Mouse (Mus musculus): ENCODE data around the gene Fgf15.

Gene Fgf15

GRCm38 (mm10) chr7:144931778-144932177, 35.4 kb downstream of the Fgf15 start:
- no peak for DNase-seq (ENCODE audit: low spot score)

GRCm38 (mm10) chr7:144932389-144932937, 36.1 kb downstream of the Fgf15 start:
- no peak for DNase-seq (ENCODE audit: low spot score)

GRCm38 (mm10) chr7:144933336-144933735, 37.0 kb downstream of the Fgf15 start:
- no peak for DNase-seq (ENCODE audit: low spot score)

DNA sequence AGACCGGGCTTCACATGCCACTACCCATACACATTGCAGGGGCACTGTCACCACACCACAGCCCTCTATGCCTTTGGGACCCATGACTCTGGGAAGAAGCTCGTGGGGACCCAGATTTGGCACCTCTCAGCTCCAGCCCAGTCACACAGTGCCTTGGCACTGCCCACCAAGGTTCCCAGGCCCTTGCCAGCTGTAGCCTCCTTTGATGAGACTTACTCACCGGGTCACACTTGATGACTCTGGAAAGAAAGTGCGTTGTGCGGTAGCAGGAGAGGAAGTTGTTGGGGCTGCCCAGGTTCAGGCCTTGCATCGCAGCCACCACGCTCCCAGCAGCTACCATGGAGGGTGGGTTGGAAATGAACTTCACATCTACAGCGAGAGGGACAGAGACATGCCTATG, 37.5 kb downstream of the Fgf15 start:
- no peak for DNase-seq (ENCODE audit: low spot score)

- DNase-seq (ENCODE audit: low spot score) = no peak
Observed at GRCm38 (mm10) chr7:144934901-144935300, 38.6 kb downstream of the Fgf15 start.

- DNase-seq (ENCODE audit: low spot score) = peak; percentile 27
Observed at GRCm38 (mm10) chr7:144935563-144935962, 39.2 kb downstream of the Fgf15 start.

DNA sequence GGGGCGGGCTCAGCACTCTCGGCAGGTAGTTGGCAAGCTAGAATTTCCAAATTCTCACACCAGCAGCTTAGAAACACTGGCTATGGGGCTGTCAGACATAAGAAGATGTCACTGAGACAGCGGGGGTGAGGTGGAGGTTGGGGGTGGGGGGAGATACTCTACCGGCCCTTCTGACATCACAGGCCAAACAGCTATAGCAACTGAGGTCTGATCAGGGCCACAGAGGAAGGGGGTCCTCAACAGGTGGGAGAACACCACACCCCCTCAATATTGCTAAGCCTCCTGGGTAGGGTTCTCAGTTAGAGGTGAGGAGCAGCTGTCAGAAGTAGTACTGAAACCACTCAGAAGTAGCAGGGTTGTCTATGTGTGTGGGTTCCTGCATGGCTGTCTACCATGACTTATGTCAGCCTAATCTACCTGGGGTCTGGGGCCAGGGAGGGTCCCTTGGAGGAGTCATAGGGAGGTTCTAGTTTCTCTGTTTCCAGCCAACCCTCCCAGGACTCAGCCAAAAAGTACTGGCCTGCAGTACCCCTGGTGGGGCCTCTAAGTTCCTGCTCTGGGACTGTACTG, 40.1 kb downstream of the Fgf15 start:
- no peak for DNase-seq (ENCODE audit: low spot score)

GRCm38 (mm10) chr7:144937490-144937889, 41.2 kb downstream of the Fgf15 start:
- DNase-seq (ENCODE audit: low spot score) = peak; percentile 77

DNA sequence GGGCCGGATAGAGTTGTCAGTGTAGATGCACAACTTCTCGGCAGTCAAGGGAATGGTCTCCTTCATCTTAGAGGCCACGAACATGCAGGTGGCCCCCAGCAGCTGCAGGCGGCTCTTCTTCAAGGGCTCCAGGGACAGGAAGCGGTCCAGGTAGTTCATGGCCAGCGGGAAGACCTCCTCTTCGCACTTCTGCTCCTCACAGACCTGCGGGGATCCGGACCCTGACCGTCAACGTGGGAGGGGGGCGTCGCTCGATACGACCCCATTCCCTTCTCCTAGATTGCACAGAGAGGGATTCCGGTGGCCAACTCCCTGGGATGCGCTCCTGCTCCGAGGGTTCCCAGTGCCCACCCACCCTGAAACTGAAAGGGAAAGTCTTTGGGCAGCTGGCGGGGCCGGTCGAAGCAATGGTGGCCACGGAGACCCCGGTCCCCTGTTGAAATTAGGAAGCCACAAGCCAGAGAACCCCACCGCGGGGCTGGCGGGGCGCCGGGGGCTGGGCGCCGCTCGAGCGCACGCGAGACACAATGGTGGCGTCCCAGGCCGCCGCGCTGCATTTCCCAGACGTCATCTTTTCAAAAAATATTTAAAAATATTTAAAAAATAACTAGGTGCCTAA, 41.7 kb downstream of the Fgf15 start:
- DNase-seq (ENCODE audit: low spot score) = no peak

GRCm38 (mm10) chr7:144938661-144939343, 42.5 kb downstream of the Fgf15 start:
- no peak for DNase-seq (ENCODE audit: low spot score)

- peak; percentile 28 for DNase-seq (ENCODE audit: low spot score)
Observed at GRCm38 (mm10) chr7:144939344-144940002, 43.1 kb downstream of the Fgf15 start, which contains the start of gene Ccnd1. Ccnd1 (minus strand) TSS chr7:144939925.

DNA sequence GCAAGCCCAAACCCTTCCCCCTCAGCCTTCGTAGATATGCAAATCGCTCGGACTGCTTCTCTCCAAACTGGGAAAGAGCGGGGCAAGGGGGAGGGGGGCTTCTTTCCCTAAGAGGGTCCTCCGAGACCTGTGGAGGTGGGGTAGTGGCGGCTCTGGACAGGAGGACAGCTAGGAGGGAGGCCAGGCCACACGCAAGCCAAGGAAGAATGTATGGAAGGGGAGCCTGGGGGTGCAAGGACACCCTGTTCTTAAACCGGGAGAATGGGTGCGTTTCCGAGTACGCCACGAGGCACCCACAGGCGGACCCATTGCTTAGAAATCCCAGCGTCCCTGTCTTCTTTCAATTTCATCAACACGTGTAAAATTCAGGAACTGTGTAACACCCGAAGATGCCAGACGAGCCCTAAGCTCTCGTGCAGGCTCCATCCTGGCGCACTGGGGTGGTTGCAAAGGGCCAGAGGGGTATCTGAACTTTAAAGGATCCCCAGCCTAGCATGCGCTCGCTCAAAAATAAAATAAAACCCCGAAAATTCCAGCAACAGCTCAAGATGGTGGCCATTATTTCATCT, 43.8 kb downstream of the Fgf15 start:
- DNase-seq (ENCODE audit: low spot score) = no peak

GRCm38 (mm10) chr7:144940585-144940984, 44.3 kb downstream of the Fgf15 start:
- no peak for DNase-seq (ENCODE audit: low spot score)

DNA sequence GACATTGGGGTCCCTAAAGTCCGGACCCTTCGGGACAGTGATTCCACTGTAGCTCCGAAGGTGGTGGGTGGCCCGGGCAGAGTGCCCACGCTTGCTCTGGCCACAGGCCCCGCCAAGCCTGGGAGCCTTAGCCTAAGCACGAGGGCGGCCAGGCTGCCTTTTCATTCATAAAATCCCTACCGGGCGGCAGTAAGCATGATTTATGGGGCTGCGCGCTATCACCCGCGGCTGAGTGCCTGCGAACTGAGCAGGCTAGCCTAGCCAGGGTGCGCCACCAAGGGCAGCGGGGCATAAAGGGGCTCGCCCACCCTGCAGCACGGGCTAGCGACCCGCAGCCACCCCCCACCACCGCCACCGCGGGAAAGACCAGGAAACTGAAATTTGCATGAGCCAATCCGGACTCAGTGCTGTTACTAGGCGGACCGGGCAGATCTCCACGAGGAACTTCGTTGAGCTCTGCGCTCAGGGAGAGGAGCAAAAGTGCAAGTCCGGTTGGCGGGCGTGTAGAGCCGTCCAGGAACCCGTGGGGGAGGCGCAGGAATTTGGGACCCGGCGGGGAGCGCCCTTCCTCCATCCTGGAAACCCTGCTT, 45.0 kb downstream of the Fgf15 start:
- DNase-seq (ENCODE audit: low spot score) = peak; percentile 83

DNA sequence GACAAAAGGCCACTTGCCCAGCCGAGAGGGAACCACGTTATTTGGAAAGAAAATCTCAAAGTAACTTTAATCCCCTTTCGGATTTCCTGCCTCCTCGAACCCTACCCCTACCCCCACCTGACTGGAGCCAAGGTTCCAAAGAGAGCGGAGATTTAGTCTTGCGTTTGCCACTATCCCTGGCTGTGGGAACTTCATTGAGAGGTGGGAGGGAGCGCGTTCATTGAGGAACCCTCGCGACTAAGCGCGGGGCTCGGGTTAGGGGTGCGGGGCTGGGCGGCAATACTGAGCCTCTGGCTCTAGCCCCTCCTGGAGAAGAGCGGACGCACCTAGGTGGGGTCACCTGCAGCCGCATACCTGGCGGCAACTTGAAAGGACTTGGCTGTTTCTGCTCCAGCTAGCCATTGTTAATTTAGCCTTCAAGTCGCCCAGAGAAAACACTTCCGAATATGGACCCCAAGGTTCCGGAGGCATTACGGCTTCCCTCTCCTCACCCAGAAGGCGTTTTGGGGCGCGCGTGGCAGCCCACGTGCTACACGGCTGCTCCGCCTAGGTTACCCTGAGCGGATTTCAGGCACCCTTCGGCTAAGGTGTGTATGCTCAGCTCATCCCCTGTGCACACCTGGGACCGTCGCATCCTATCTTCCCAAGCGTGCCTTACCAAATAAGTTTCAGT, 45.9 kb downstream of the Fgf15 start:
- DNase-seq (ENCODE audit: low spot score) = no peak

- no peak for DNase-seq (ENCODE audit: low spot score)
Observed at GRCm38 (mm10) chr7:144942744-144943135, 46.4 kb downstream of the Fgf15 start.

DNA sequence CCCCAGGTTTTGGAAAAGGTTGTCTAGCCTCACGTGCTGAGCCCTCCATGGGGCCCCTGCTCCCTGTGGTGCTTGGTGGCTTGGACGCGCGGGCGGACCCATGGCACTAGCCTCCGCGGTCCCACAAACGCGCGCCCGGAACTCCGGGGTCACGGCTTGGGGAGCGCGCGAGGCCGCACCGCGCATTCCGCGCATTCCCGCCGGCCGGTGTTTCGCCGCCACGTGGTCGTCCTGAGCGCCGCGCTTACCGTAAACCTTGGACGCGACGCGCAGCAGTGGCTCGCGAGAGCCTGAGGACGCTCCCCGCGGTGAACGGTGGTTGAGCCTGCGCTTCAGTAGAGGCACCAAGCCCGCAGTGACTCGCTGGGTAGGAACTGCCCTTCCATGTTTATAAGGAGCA, 46.9 kb downstream of the Fgf15 start:
- peak; percentile 43 for DNase-seq (ENCODE audit: low spot score)

Data from adipocyte (in vitro differentiated cells).